Mouse (Mus musculus) stomach, postnatal 0 days (tissue): ENCODE data around the gene Colgalt1. TPM values are rescaled to one million over a fixed set of nuclear protein-coding genes. Genes with fewer than 3 reads are reported as not detected.

Experiments used
- ATAC-seq: fragments of 200-750 bp; cut with Nextera tagmentation; 2 replicates; pipeline ENCODE4 v1.8.0; 2017; ENCODE audit not compliant: low FRiP score, low TSS enrichment
- DNase-seq: peaks from one replicate; pipeline ENCODE4 v3.0.0-alpha.2; 2016; ENCODE audit warnings: low spot score
- H3K27ac ChIP-seq: fragments of 300-500 bp; sonication (generic); replicated peaks from 2 replicates; pipeline ENCODE4 v1.5.1; 2014; ENCODE audit warnings: mild to moderate bottlenecking, control low read depth
- H3K27me3 ChIP-seq: fragments of 300-500 bp; sonication (generic); 2 replicates; pipeline ENCODE4 v1.6.1; 2014; ENCODE audit warnings: low read length; ENCODE audit not compliant: control insufficient read depth, insufficient read depth
- H3K36me3 ChIP-seq: fragments of 300-500 bp; sonication (generic); 2 replicates; pipeline ENCODE4 v1.6.1; 2014; ENCODE audit warnings: low read length, mixed read lengths; ENCODE audit not compliant: control insufficient read depth, insufficient read depth
- H3K4me1 ChIP-seq: fragments of 300-500 bp; sonication (generic); replicated peaks from 2 replicates; pipeline ENCODE4 v1.6.1; 2014; ENCODE audit warnings: antibody characterized with exemption; ENCODE audit not compliant: control insufficient read depth, insufficient read depth
- H3K4me2 ChIP-seq: fragments of 300-500 bp; sonication (generic); replicated peaks from 2 replicates; pipeline ENCODE4 v1.6.1; 2014; ENCODE audit warnings: low read depth, mild to moderate bottlenecking, control low read depth, moderate library complexity
- H3K4me3 ChIP-seq: fragments of 300-500 bp; sonication (generic); 2 replicates; pipeline ENCODE4 v1.5.1; 2014; ENCODE audit warnings: low read depth, low read length, control low read depth
- H3K9ac ChIP-seq: fragments of 300-500 bp; sonication (generic); 2 replicates; pipeline ENCODE4 v1.6.1; 2014; ENCODE audit warnings: mild to moderate bottlenecking, low read length, control low read depth, mixed read lengths
- H3K9me3 ChIP-seq: fragments of 300-500 bp; sonication (generic); 2 replicates; pipeline ENCODE4 v1.6.1; 2016; ENCODE audit warnings: low read length; ENCODE audit not compliant: control insufficient read depth
- CTCF ChIP-seq: IDR thresholded peaks from 2 replicates; pipeline ENCODE4 v1.5.1; 2016; ENCODE audit warnings: antibody characterized with exemption, low read depth, mild to moderate bottlenecking, moderate library complexity
- EP300 ChIP-seq: optimal IDR thresholded peaks from 2 replicates; pipeline ENCODE3; 2016; ENCODE audit warnings: antibody characterized with exemption
- WGBS: fragments of 180-500 bp; shearing (Covaris S2); extraction: QIAGEN DNeasy Blood & Tissue Kit; methylation state at CpG from one replicate; pipeline ENCODE4 v1.1.7; 2014; 5-methylcytosine and 5-hydroxymethylcytosine counted together
- microRNA-seq: library from miRNA; unstranded; fragments of <30 nt; microRNA quantifications from one replicate; pipeline ENCODE4, GENCODE M21; 2016
- polyA plus RNA-seq: library from polyadenylated mRNA; unstranded; fragments of >200 nt; fragmentation: Nextera tagmentation; extraction: Ambion mirVana; gene quantifications from 2 replicates; pipeline ENCODE4 v1.2.1, GENCODE M21; 2015

Colgalt1 gene
- polyA plus RNA-seq, 1 experiment from 2014 or later = 41.1 TPM

DNA sequence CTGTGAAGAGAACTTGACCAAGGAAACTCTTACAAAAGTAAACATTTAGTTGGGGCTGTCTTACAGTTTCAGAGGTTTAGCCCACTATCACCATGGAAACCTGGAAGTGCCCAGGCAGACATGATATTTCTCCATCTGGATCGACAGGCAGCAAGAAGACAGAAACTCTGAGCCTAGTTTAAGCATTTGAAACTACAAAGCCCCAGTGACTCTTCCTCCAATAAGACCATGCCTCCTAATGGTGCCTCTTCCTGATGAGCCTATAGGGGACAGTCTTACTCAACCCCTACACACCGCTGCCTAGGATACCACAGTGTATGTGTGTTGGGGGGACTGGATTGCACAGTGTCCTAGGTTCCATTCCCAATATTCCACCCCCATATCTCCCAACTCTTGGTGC is 63.3 kb downstream of the Colgalt1 start:
- Histone ChIP-seq H3K27me3 (no peaks in the 10 kb centered on the region), H3K27ac (no peak overlapping the region), H3K9me3 (no peaks in the 10 kb centered on the region), H3K4me1 (peaks cover 7% of the 10 kb centered on the region; the same call in 1 of the 2 replicates), H3K9ac (no peak overlapping the region), H3K36me3 (no peaks in the 10 kb centered on the region), H3K4me3 (no peak overlapping the region), H3K4me2 (no peak overlapping the region)
- 69% methylated on average over 2 of the region's 2 CpGs for WGBS
- DNase-seq (no peak), ATAC-seq (no peak)
- TF ChIP-seq EP300 (no peak), CTCF (no peak)

Small RNA genes within 50 kb of the gene (microRNA-seq; reads per million reads assigned to microRNA genes)
- gene Mir6769b = not detected

Other genes with a start within 250 kb of the Colgalt1 start
- gene Use1, start 244.2 kb upstream of the Colgalt1 start, polyA plus RNA-seq = 97.1 and 107 TPM in 2 replicates
- 8.2 and 9.1 TPM in 2 replicates for gene Ocel1, start 239.7 kb upstream of the Colgalt1 start, polyA plus RNA-seq
- 47.0 and 56.1 TPM in 2 replicates for gene Nr2f6, start 229.0 kb upstream of the Colgalt1 start, polyA plus RNA-seq
- 4.1 and 4.5 TPM in 2 replicates for gene Ushbp1, start 215.2 kb upstream of the Colgalt1 start, polyA plus RNA-seq
- gene Babam1, start 214.1 kb upstream of the Colgalt1 start, polyA plus RNA-seq = 54.7 and 61.7 TPM in 2 replicates
- gene Ankle1, start 205.0 kb upstream of the Colgalt1 start, polyA plus RNA-seq = 5.0 and 6.4 TPM in 2 replicates
- 22.1 and 23.5 TPM in 2 replicates for gene Abhd8, start 147.3 kb upstream of the Colgalt1 start, polyA plus RNA-seq
- gene Mrpl34, start 146.0 kb upstream of the Colgalt1 start, polyA plus RNA-seq = 127 and 137 TPM in 2 replicates
- 72.5 and 74.5 TPM in 2 replicates for gene Dda1, start 141.8 kb upstream of the Colgalt1 start, polyA plus RNA-seq
- 0.68 and 1.1 TPM in 2 replicates for gene Ano8, start 125.0 kb upstream of the Colgalt1 start, polyA plus RNA-seq
- gene Gtpbp3, start 122.9 kb upstream of the Colgalt1 start, polyA plus RNA-seq = 7.2 and 8.2 TPM in 2 replicates
- gene Plvap, start 99.2 kb upstream of the Colgalt1 start, polyA plus RNA-seq = 56.3 and 60.9 TPM in 2 replicates
- gene Ccdc194, start 85.3 kb upstream of the Colgalt1 start, polyA plus RNA-seq = 0.29 and 0.46 TPM in 2 replicates
- 32.8 and 34.2 TPM in 2 replicates for gene Bst2, start 73.5 kb upstream of the Colgalt1 start, polyA plus RNA-seq
- 103 TPM in 2 replicates for gene Mvb12a, start 68.1 kb upstream of the Colgalt1 start, polyA plus RNA-seq
- 1.0 and 1.4 TPM in 2 replicates for gene Tmem221, start 52.1 kb upstream of the Colgalt1 start, polyA plus RNA-seq
- gene Nxnl1, start 44.4 kb upstream of the Colgalt1 start, polyA plus RNA-seq = 0.04 and 0.05 TPM in 2 replicates
- 26.5 and 27.4 TPM in 2 replicates for gene Slc27a1, start 42.1 kb upstream of the Colgalt1 start, polyA plus RNA-seq
- 221 and 223 TPM in 2 replicates for gene Pgls, start 18.8 kb upstream of the Colgalt1 start, polyA plus RNA-seq
- 0.99 and 1.4 TPM in 2 replicates for gene Fam129c, start 13.3 kb upstream of the Colgalt1 start, polyA plus RNA-seq
- gene Unc13a, start 60.8 kb downstream of the Colgalt1 start, polyA plus RNA-seq = 0.46 and 0.52 TPM in 2 replicates
- gene Jak3, start 65.3 kb downstream of the Colgalt1 start, polyA plus RNA-seq = 4.6 and 5.4 TPM in 2 replicates
- gene Insl3, start 78.2 kb downstream of the Colgalt1 start, polyA plus RNA-seq = 1.9 and 2.6 TPM in 2 replicates
- 35.9 and 36.9 TPM in 2 replicates for gene B3gnt3, start 90.8 kb downstream of the Colgalt1 start, polyA plus RNA-seq
- 4.8 and 5.9 TPM in 2 replicates for gene Fcho1, start 114.7 kb downstream of the Colgalt1 start, polyA plus RNA-seq